8 mouse cellular contexts compared by ENCODE assay signal in the genomic region with DNA sequence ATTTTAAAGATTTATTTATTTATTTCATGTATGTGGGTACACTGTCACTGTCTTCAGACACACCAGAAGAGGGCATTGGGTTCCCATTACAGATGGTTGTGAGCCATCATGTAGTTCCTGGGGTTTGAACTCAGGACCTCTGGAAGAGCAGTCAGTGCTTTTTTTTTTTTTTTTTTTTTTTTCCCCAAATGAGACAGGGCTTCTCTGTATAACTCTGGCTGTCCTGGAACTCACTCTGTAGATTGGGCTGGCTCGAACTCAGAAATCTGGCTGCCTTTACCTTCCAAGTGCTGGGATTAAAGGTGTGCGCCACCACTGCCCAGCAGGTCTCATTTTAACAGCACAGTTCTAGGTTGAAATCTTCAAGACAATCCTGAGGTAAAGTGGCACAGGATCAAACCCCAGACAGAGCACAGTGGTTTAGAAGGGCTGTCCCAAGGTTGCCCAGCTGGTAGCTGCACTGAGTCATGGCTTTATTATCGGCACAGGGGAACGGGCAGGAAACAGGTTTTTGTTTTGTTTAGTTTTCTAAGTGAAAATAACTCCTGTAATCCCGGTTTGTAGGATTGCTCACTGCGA. TPM values are rescaled to one million over a fixed set of nuclear protein-coding genes. Genes with fewer than 3 reads are reported as not detected.
A peak's percentile ranks its signal among the peaks of the same experiment; 100 is the strongest.
DNase-seq lines count a peak whose midpoint lies in the region; ATAC-seq and TF ChIP-seq lines count a peak whose summit lies in the region.

Banp (plus strand) TSS at position 529 of the 579 bp plus-strand sequence.

- WGBS in limb, embryonic 14.5 days = 69% methylated on average over 6 of the region's 6 CpGs
- 57% methylated on average over 6 of the region's 6 CpGs for WGBS in stomach, embryonic 16.5 days

- H3K4me3 ChIP-seq in gastrocnemius, adult 2 months = peak within 1 kb of the TSS; percentile 96
- H3K4me3 ChIP-seq in limb, embryonic 14.5 days (replicated peaks; ENCODE audit: low read length) = peak within 1 kb of the TSS; percentile 89
- H3K4me3 ChIP-seq in stomach, embryonic 16.5 days (replicated peaks; ENCODE audit: low read length) = peak within 1 kb of the TSS; percentile 89

- peak within 1 kb of the TSS; percentile 99 for H3K9ac ChIP-seq in limb, embryonic 14.5 days (ENCODE audit: low read depth, low read length, severe bottlenecking)
- H3K9ac ChIP-seq in stomach, embryonic 16.5 days (ENCODE audit: low read length) = peak within 1 kb of the TSS; percentile 99

- H3K9me3 ChIP-seq in limb, embryonic 14.5 days (ENCODE audit: control insufficient read depth, low read length) = no peaks in the 10 kb centered on the region
- H3K9me3 ChIP-seq in stomach, embryonic 16.5 days (replicated peaks; ENCODE audit: control insufficient read depth, low read length) = no peaks in the 10 kb centered on the region

- H3K4me1 ChIP-seq in limb, embryonic 14.5 days (ENCODE audit: control insufficient read depth, insufficient read depth, low read length) = peaks cover 34% of the 10 kb centered on the region
- H3K4me1 ChIP-seq in stomach, embryonic 16.5 days (ENCODE audit: control insufficient read depth, insufficient read depth, low read length) = peaks cover 47% of the 10 kb centered on the region

- no peak for TF ChIP-seq POLR2A in limb, embryonic 14.5 days (IDR thresholded peaks at IDR 0.05; ENCODE audit: borderline replicate concordance, extremely low read depth, insufficient read depth, insufficient read length)

- peak within 1 kb of the TSS; percentile 98 for H3K27ac ChIP-seq in gastrocnemius, adult 2 months
- H3K27ac ChIP-seq in limb, embryonic 14.5 days (replicated peaks; ENCODE audit: low read depth, low read length) = peak within 1 kb of the TSS; percentile 94
- peak within 1 kb of the TSS; percentile 96 for H3K27ac ChIP-seq in stomach, embryonic 16.5 days (ENCODE audit: low read length)

- H3K27me3 ChIP-seq in limb, embryonic 14.5 days (ENCODE audit: control insufficient read depth, insufficient read depth, low read length) = no peaks in the 10 kb centered on the region
- no peaks in the 10 kb centered on the region for H3K27me3 ChIP-seq in stomach, embryonic 16.5 days (ENCODE audit: control insufficient read depth, insufficient read depth, low read length)

- peak within 1 kb of the TSS; percentile 64 for H3K4me2 ChIP-seq in limb, embryonic 14.5 days (replicated peaks; ENCODE audit: low read depth, low read length, severe bottlenecking)
- H3K4me2 ChIP-seq in stomach, embryonic 16.5 days (ENCODE audit: low read depth, low read length) = peak within 1 kb of the TSS; percentile 92

- peaks cover 15% of the 10 kb centered on the region; the same call in 1 of the 2 replicates for H3K36me3 ChIP-seq in limb, embryonic 14.5 days (ENCODE audit: control insufficient read depth, insufficient read depth, low read length)
- H3K36me3 ChIP-seq in stomach, embryonic 16.5 days (ENCODE audit: control insufficient read depth, insufficient read depth, low read length) = no peaks in the 10 kb centered on the region

- DNase-seq in gastrocnemius, adult 2 months = no peak
- DNase-seq in gastrocnemius, adult 8-10 months (ENCODE audit: low spot score in 2 of 2) = no peak
- DNase-seq in thymus, postnatal 0 days (ENCODE audit: low spot score) = no peak
- DNase-seq in thymus, adult 18-20 months = no peak
- DNase-seq in heart, postnatal 25 days (ENCODE audit: low spot score) = no peak
- no peak for DNase-seq in limb, embryonic 14.5 days (ENCODE audit: low spot score)
- no peak for DNase-seq in frontal cortex, postnatal 25 days (ENCODE audit: low spot score in 2 of 2)

- TF ChIP-seq CTCF in gastrocnemius, adult 2 months (IDR thresholded peaks at IDR 0.05) = no peak

- no peak for ATAC-seq in limb, embryonic 14.5 days (ENCODE audit: low FRiP score, low read depth)
- ATAC-seq in stomach, embryonic 16.5 days (ENCODE audit: insufficient read depth, low FRiP score) = no peak

- intact Hi-C loops in gastrocnemius, adult 2 months (cut with DNase I) = no loop called here
- intact Hi-C loops in heart, postnatal 25 days (cut with DNase I) = no loop called here

RNA-seq across cellular contexts. Expression of gene Banp, which starts in this region (rescaled TPM):
- 10 to 100 TPM in 1 of 2 experiments, 1 to 10 TPM in 1; 8.8 to 18.7 TPM for total RNA-seq in gastrocnemius, adult 2 months (2021)
- 10 to 100 TPM in 1 of 4 experiments, 1 to 10 TPM in 3; 5.4 to 16.0 (median 6.3) TPM for total RNA-seq in gastrocnemius, adult 8-10 months (2022)
- polyA plus RNA-seq in thymus, postnatal 0 days (2015; fragmentation: Nextera tagmentation; extraction: Ambion mirVana) = 29.4 and 38.9 TPM in 2 replicates
- total RNA-seq in heart, postnatal 25 days (2021) = 10 to 100 TPM; 15.0 to 26.5 TPM
- polyA plus RNA-seq in limb, embryonic 14.5 days (2012; rRNA removed) = 97.7 and 127 TPM in 2 replicates
- polyA plus RNA-seq in limb, embryonic 14.5 days (2014; fragmentation: Nextera tagmentation; extraction: Ambion mirVana) = 33.2 and 39.3 TPM in 2 replicates
- 35.9 and 36.4 TPM in 2 replicates for polyA plus RNA-seq in stomach, embryonic 16.5 days (2015; fragmentation: Nextera tagmentation; extraction: Ambion mirVana)
